ENCODE assay signal across 14 mouse cellular contexts in the genomic region with DNA sequence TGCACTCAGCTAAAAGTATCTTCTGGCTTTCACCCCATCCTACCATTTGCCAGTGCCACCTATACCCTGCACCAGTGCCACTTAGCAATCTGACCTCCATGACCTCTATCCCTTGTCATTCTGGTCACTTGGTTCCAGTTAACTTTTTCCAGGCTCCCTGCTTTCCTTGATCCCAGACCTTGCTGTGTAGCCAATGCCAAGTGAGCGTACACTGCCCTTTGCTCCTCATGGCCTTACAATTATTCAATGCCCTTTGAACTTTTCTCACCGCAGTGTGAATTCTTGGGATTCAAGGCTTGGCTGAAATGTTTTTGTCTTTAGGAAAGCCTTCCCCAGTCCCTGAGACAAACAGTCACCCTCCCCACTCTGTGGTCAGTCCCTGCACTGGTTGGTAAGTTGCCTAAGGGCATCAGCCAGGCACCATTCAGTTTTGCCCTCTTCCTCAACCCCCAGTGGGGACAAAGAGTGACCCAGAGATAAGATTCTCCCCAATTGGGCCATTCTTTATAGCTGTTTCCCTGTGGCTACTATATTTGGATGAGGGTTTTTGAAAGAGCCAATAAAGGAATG.
"Had no signal": no experiment of that assay in that cellular context is flagged by ENCODE, and none has a peak within 500 bp of the region (broad histone marks: within the 10 kb centered on the region; RNA-seq: fewer than 3 reads in every experiment).

No protein-coding gene starts in this region.

- DNase-seq: liver, embryonic 13.5 days; liver, postnatal 0 days; lung, postnatal 14 days; thymus, postnatal 14 days had no signal

- ATAC-seq: liver, postnatal 0 days; midbrain, embryonic 15.5 days had no signal

- H3K36me3 ChIP-seq: limb, embryonic 10.5 days; liver, embryonic 13.5 days; lung, embryonic 15.5 days; midbrain, embryonic 15.5 days; neural tube, embryonic 12.5 days had no signal

- H3K27ac ChIP-seq: kidney, postnatal 0 days; left cerebral cortex, adult 2 months; limb, embryonic 10.5 days; liver, embryonic 13.5 days; lung, embryonic 15.5 days; macrophage; midbrain, embryonic 15.5 days; neural tube, embryonic 12.5 days; stomach, postnatal 0 days had no signal

- H3K4me2 ChIP-seq: liver, embryonic 13.5 days; lung, embryonic 15.5 days; midbrain, embryonic 11.5 days; midbrain, embryonic 15.5 days; neural tube, embryonic 12.5 days had no signal

- H3K4me3 ChIP-seq: left cerebral cortex, adult 2 months; limb, embryonic 10.5 days; liver, embryonic 13.5 days; lung, embryonic 15.5 days; megakaryocyte, embryonic 14.5 days; midbrain, embryonic 15.5 days; neural tube, embryonic 12.5 days had no signal

- H3K4me1 ChIP-seq: liver, embryonic 13.5 days; midbrain, embryonic 15.5 days; neural tube, embryonic 12.5 days had no signal

- H3K9ac ChIP-seq: liver, embryonic 13.5 days; liver, postnatal 0 days; lung, embryonic 15.5 days; midbrain, embryonic 15.5 days; neural tube, embryonic 12.5 days had no signal

- H3K9me3 ChIP-seq: limb, embryonic 10.5 days; liver, embryonic 13.5 days; lung, embryonic 15.5 days; megakaryocyte, embryonic 14.5 days; midbrain, embryonic 15.5 days; neural tube, embryonic 12.5 days had no signal
